Mouse (Mus musculus) kidney, embryonic 14.5 days (tissue): Measurements from ENCODE around the gene 1700013F07Rik. TPM values are rescaled to one million over a fixed set of nuclear protein-coding genes. Genes with fewer than 3 reads are reported as not detected.
A peak's percentile ranks its signal among the peaks of the same experiment; 100 is the strongest.

Source experiments
- ATAC-seq: fragments of 200-750 bp; cut with Nextera tagmentation; 2 replicates; pipeline ENCODE4 v1.8.0; 2017; ENCODE audit warnings: moderate number of reproducible peaks, mild to moderate bottlenecking, moderate TSS enrichment, moderate library complexity; ENCODE audit not compliant: low FRiP score, low TSS enrichment
- H3K27ac ChIP-seq: fragments of 300-500 bp; sonication (generic); 2 replicates; pipeline ENCODE4 v1.5.1; 2014; ENCODE audit warnings: low read depth, mild to moderate bottlenecking, low read length, moderate library complexity, mixed read lengths
- H3K27me3 ChIP-seq: fragments of 300-500 bp; sonication (generic); 2 replicates; pipeline ENCODE4 v1.6.1; 2014; ENCODE audit warnings: mild to moderate bottlenecking, low read length; ENCODE audit not compliant: control insufficient read depth, insufficient read depth
- H3K36me3 ChIP-seq: fragments of 300-500 bp; sonication (generic); 2 replicates; pipeline ENCODE4 v1.6.1; 2014; ENCODE audit warnings: low read length, mixed read lengths; ENCODE audit not compliant: control insufficient read depth, insufficient read depth
- H3K4me1 ChIP-seq: fragments of 300-500 bp; sonication (generic); 2 replicates; pipeline ENCODE4 v1.6.1; 2014; ENCODE audit warnings: low read length, mixed read lengths; ENCODE audit not compliant: control insufficient read depth, insufficient read depth
- H3K4me2 ChIP-seq: fragments of 300-500 bp; sonication (generic); replicated peaks from 2 replicates; pipeline ENCODE4 v1.6.1; 2014; ENCODE audit warnings: low read depth, mild to moderate bottlenecking, low read length
- H3K4me3 ChIP-seq: fragments of 300-500 bp; sonication (generic); 2 replicates; pipeline ENCODE4 v1.5.1; 2014; ENCODE audit warnings: mild to moderate bottlenecking, low read length
- H3K9ac ChIP-seq: fragments of 300-500 bp; sonication (generic); 2 replicates; pipeline ENCODE4 v1.6.1; 2014; ENCODE audit warnings: low read depth, mild to moderate bottlenecking, low read length, moderate library complexity
- H3K9me3 ChIP-seq: fragments of 300-500 bp; sonication (generic); 2 replicates; pipeline ENCODE4 v1.6.1; 2016; ENCODE audit warnings: low read length; ENCODE audit not compliant: control insufficient read depth
- WGBS: fragments of 180-500 bp; shearing (Covaris S2); extraction: QIAGEN DNeasy Blood & Tissue Kit; methylation state at CpG from one replicate; pipeline ENCODE4 v1.1.7; 2014; 5-methylcytosine and 5-hydroxymethylcytosine counted together
- polyA plus RNA-seq: library from polyadenylated mRNA; unstranded; fragments of >200 nt; fragmentation: Nextera tagmentation; extraction: Ambion mirVana; gene quantifications from 2 replicates; pipeline ENCODE4 v1.2.1, GENCODE M21; 2014

The 1700013F07Rik gene
- polyA plus RNA-seq, 1 experiment from 2014 or later: not detected

- Histone ChIP-seq H3K27me3 (peaks cover 21% of the 10 kb centered on the region), H3K27ac (no peak overlapping the region), H3K4me3 (peak overlapping the region; percentile 39), H3K9ac (no peak overlapping the region), H3K36me3 (no peaks in the 10 kb centered on the region), H3K4me2 (peak overlapping the region; percentile 59), H3K4me1 (no peaks in the 10 kb centered on the region), H3K9me3 (no peaks in the 10 kb centered on the region)
- 6% methylated on average over 15 of the region's 15 CpGs for WGBS
- ATAC-seq: no peak
These were observed 2.1 kb downstream of the 1700013F07Rik start for GRCm38 (mm10) chr3:108535896-108536516.

- no peaks in the 10 kb centered on the region for H3K9me3 ChIP-seq
- no peak within 1 kb of the TSS for H3K27ac ChIP-seq
- H3K4me3 ChIP-seq: peak within 1 kb of the TSS; percentile 39
- no peak within 1 kb of the TSS for H3K9ac ChIP-seq
- 2% methylated on average over 35 of the region's 35 CpGs for WGBS
- H3K4me1 ChIP-seq: no peaks in the 10 kb centered on the region
- peak; percentile 82 for ATAC-seq
- peaks cover 21% of the 10 kb centered on the region for H3K27me3 ChIP-seq
- peak within 1 kb of the TSS; percentile 59 for H3K4me2 ChIP-seq
- H3K36me3 ChIP-seq: no peaks in the 10 kb centered on the region
These were observed 2.7 kb downstream of the 1700013F07Rik start, which contains the start of gene 5330417C22Rik for GRCm38 (mm10) chr3:108536517-108537260. TSS of gene 5330417C22Rik (minus strand) at chr3:108536536.

GRCm38 (mm10) chr3:108537303-108537702 is 3.4 kb downstream of the 1700013F07Rik start:
- H3K9ac ChIP-seq: no peak overlapping the region
- no peak overlapping the region for H3K27ac ChIP-seq
- H3K4me3 ChIP-seq: peak overlapping the region; percentile 2; the same call in 1 of the 2 replicates
- peak overlapping the region; percentile 37 for H3K4me2 ChIP-seq
- H3K9me3 ChIP-seq: no peaks in the 10 kb centered on the region
- no peaks in the 10 kb centered on the region for H3K4me1 ChIP-seq
- peak; percentile 78 for ATAC-seq
- 7% methylated on average over 17 of the region's 17 CpGs for WGBS
- no peaks in the 10 kb centered on the region for H3K36me3 ChIP-seq
- peaks cover 21% of the 10 kb centered on the region for H3K27me3 ChIP-seq

GRCm38 (mm10) chr3:108542299-108542698 is 8.3 kb downstream of the 1700013F07Rik start:
- Histone ChIP-seq H3K27ac (no peak overlapping the region), H3K4me1 (no peaks in the 10 kb centered on the region), H3K9me3 (no peaks in the 10 kb centered on the region), H3K36me3 (no peaks in the 10 kb centered on the region), H3K9ac (no peak overlapping the region), H3K4me3 (no peak overlapping the region), H3K4me2 (no peak overlapping the region), H3K27me3 (no peaks in the 10 kb centered on the region)
- ATAC-seq: no peak
- WGBS: 82% methylated on average over 11 of the region's 11 CpGs

GRCm38 (mm10) chr3:108554111-108554561 is 20.2 kb downstream of the 1700013F07Rik start:
- Histone ChIP-seq H3K4me2 (peak overlapping the region; percentile 59), H3K36me3 (peaks cover 18% of the 10 kb centered on the region), H3K4me3 (peak overlapping the region; percentile 84), H3K27me3 (no peaks in the 10 kb centered on the region), H3K27ac (peak overlapping the region; percentile 72), H3K4me1 (no peaks in the 10 kb centered on the region), H3K9ac (peak overlapping the region; percentile 93), H3K9me3 (no peaks in the 10 kb centered on the region)
- WGBS: under 1% methylated on average over 40 of the region's 42 CpGs
- ATAC-seq: peak; percentile 73

- Histone ChIP-seq H3K4me1 (no peaks in the 10 kb centered on the region), H3K9me3 (no peaks in the 10 kb centered on the region), H3K27me3 (no peaks in the 10 kb centered on the region), H3K4me2 (peak overlapping the region; percentile 59), H3K4me3 (peak overlapping the region; percentile 84), H3K36me3 (peaks cover 25% of the 10 kb centered on the region), H3K27ac (peak overlapping the region; percentile 72), H3K9ac (peak overlapping the region; percentile 93)
- peak; percentile 97 for ATAC-seq
- WGBS: 17% methylated on average over 22 of the region's 22 CpGs
These were observed 20.8 kb downstream of the 1700013F07Rik start for GRCm38 (mm10) chr3:108554587-108555312.

- H3K4me3 ChIP-seq: no peak overlapping the region
- 95% methylated on average over 4 of the region's 4 CpGs for WGBS
- no peak overlapping the region for H3K4me2 ChIP-seq
- H3K9me3 ChIP-seq: no peaks in the 10 kb centered on the region
- H3K36me3 ChIP-seq: peaks cover 32% of the 10 kb centered on the region
- ATAC-seq: no peak
- no peak overlapping the region for H3K27ac ChIP-seq
- H3K4me1 ChIP-seq: peaks cover 5% of the 10 kb centered on the region
- no peaks in the 10 kb centered on the region for H3K27me3 ChIP-seq
- H3K9ac ChIP-seq: no peak overlapping the region
These were observed 23.9 kb downstream of the 1700013F07Rik start for GRCm38 (mm10) chr3:108557888-108558287.

- no peaks in the 10 kb centered on the region for H3K9me3 ChIP-seq
- peaks cover 30% of the 10 kb centered on the region for H3K36me3 ChIP-seq
- peak within 1 kb of the TSS; percentile 83 for H3K4me2 ChIP-seq
- H3K4me3 ChIP-seq: peak within 1 kb of the TSS; percentile 89
- no peaks in the 10 kb centered on the region for H3K27me3 ChIP-seq
- H3K27ac ChIP-seq: peak within 1 kb of the TSS; percentile 93
- ATAC-seq: peak; percentile 98
- under 1% methylated on average over 44 of the region's 45 CpGs for WGBS
- H3K9ac ChIP-seq: peak within 1 kb of the TSS; percentile 83
- peaks cover 5% of the 10 kb centered on the region for H3K4me1 ChIP-seq
These were observed 28.3 kb downstream of the 1700013F07Rik start, which contains the start of gene Tmem167b for GRCm38 (mm10) chr3:108562133-108562730. TSS of gene Tmem167b (minus strand) at chr3:108562466.
